Mouse (Mus musculus) gonadal fat pad, adult 2 months (tissue): ENCODE measurements around the gene Ncapd3. TPM values are rescaled to one million over a fixed set of nuclear protein-coding genes. Genes with fewer than 3 reads are reported as not detected.

ENCODE experiments used
- DNase-seq: peaks from one replicate; pipeline ENCODE4 v3.0.0-alpha.2; 2012; ENCODE audit warnings: low read depth
- polyA plus RNA-seq: library from polyadenylated mRNA; depleted of rRNA; stranded (reverse); fragments of >200 nt; gene quantifications from 2 replicates; pipeline ENCODE4 v1.2.3, GENCODE M21; 2012; rRNA removed

Ncapd3 gene
- polyA plus RNA-seq, result 15.2 and 16.6 TPM in 2 replicates

GRCm38 (mm10) chr9:27029828-27030762 is at the start of gene Ncapd3, which contains the start of gene Vps26b:
TSS of gene Ncapd3 (plus strand) at chr9:27030175.
TSS of gene Vps26b (minus strand) at chr9:27030065.
- peak; percentile 75 for DNase-seq

DNA sequence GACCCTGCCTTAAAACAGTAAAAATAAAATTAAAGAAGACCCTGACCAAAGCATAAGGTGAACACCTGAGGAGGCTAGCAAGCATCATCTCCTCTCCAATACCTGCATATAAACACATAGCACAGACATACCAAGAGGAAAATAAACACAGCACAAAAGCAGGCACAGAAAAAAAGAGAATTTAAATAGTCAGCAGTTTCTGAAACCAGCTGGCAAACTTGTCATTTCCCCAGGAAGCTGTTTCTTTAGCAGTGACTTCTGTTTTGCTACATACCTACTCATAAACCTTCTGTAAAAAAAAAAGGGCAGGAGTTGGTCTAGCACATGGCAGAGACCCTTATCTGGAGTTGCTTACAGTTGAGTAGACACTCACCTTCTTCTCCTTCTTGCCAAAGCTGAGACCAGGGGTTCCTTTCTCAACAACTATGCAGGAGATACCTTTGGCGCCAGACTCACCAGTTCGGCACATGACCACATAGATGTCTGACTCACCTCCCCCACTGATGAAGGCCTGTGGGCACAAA is 44.8 kb upstream of the Ncapd3 start:
- DNase-seq, result no peak

- DNase-seq, result no peak
Measured at GRCm38 (mm10) chr9:26985668-26986277, 44.2 kb upstream of the Ncapd3 start.

DNA sequence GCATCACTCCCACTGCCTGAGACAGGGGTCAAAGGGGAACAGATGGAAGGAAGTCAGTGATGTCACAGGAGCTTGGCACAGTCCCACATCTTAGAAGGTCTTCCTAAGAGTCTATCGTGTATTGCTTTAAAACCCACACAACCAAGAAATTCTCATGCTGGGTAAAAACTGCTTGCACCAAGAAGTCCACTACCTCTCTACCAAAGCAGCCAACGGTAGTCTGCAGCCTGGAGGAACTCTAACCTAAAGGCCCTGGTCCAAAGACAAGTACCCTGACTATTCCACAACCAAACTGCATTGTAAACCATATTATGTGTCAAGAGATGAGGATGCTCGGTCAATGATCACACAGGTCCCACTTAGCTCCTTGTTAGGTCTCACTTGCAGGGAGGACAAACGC is 39.8 kb upstream of the Ncapd3 start:
- DNase-seq, result no peak

- no peak for DNase-seq
Measured at GRCm38 (mm10) chr9:26993118-26993517, 36.9 kb upstream of the Ncapd3 start.

DNA sequence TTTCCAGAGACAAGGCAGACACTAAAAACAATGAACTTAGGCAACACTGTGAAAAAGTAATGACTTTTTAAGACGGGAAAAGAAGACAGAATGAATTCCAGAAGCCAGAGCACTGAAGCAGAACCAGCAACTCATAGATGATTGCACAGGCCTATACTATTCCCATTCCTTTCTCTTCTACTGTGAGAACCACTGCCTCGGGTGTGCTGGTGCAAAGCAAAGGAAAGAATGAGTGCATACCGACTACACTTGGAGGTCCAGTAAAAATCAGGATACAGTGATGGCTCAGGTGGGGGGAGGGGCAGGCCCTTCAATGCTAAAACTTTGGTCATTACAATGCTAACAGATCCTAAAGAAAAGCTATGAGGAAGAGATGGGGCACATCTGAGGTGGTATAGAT is 36.1 kb upstream of the Ncapd3 start:
- no peak for DNase-seq

GRCm38 (mm10) chr9:26997062-26997461 is 32.9 kb upstream of the Ncapd3 start:
- DNase-seq, result no peak

GRCm38 (mm10) chr9:26997501-26997900 is 32.5 kb upstream of the Ncapd3 start:
- DNase-seq, result no peak

GRCm38 (mm10) chr9:26998669-26999460 is 31.1 kb upstream of the Ncapd3 start:
- DNase-seq, result no peak

GRCm38 (mm10) chr9:26999461-27000395 is 30.2 kb upstream of the Ncapd3 start, which contains the start of the genes Acad8 and Thyn1:
TSS of gene Acad8 (minus strand) at chr9:26999566.
TSS of gene Thyn1 (plus strand) at chr9:26999710.
- DNase-seq, result no peak

DNA sequence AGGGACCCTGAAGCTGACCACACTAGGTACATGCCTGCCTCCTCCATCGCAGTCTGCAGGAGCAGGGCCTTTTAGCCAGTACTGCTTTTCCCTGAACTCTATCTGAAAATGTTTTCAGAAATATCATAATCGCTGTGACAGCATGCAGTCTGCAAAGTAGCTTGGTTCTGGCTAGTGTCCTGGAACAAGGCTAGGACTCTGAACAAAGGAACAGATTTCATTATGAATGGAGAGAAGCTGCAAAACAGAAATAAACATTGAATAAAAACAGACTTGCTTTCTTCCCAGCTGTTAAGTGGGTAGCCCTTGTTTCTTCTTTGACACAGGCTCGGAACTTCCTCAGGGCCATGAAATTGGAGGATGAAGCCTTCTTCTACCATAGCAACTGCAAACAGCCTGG is 24.7 kb upstream of the Ncapd3 start:
- no peak for DNase-seq

DNA sequence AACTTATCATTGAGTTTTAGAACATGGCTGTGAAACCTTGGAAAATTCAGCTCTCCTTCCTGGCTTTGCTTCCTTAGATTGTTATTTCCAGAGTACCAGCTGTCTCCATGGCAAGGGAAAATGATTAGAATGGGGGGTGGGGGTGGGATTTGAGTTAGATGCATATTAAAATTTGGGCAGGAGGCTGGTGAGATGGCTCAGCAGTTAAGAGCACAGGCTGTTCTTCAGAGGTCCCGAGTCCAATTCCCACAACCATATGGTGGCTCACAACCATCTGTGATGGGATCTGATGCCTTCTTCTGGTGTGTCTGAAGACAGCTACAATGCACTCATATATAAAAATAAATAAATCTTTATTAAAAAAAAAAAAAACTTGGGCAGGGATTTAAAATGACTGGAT is 24.0 kb upstream of the Ncapd3 start:
- DNase-seq, result no peak

DNA sequence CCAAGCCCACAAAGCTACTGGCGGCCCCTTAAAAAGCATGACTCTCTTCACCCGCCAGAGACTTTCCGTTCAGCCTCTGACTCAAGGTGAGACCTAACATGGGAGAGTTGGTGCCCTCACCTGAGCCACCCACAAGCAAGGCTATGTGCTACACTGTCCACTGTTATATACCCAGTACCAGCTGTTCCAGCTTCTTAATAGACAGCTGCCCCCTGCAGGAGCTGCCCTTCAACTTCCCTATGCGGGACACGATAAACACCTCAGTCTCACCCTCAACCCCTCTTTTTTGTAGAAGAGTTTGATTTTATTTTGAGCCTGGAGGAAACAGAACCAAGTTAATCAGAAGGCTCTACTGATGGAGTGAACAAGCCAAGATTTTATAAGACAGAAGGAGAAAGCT is 23.1 kb upstream of the Ncapd3 start:
- no peak for DNase-seq

- DNase-seq, result no peak
Measured at GRCm38 (mm10) chr9:27009231-27009630, 20.7 kb upstream of the Ncapd3 start.

- no peak for DNase-seq
Measured at GRCm38 (mm10) chr9:27011572-27011971, 18.4 kb upstream of the Ncapd3 start.

DNA sequence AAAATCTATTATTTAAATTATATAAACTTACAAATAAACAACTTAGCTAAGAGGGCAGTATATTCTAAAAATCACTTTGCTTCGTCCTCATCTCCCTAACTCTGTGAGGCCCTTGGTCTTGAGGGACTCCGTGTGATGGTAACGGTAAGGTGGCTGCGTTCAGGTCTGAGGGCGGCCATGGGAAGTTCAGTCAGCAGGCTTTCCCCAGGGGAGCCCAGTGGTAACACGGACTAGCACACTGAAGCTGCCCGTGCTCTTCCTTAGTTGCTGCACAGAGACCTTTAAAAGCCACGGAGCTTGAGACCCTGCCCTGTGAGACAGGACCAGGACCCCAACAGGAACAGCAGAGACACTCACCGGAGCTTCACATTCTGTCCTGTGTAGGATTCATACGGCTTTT is 11.0 kb upstream of the Ncapd3 start:
- DNase-seq, result no peak

GRCm38 (mm10) chr9:27023681-27024080 is 6.3 kb upstream of the Ncapd3 start:
- no peak for DNase-seq

DNA sequence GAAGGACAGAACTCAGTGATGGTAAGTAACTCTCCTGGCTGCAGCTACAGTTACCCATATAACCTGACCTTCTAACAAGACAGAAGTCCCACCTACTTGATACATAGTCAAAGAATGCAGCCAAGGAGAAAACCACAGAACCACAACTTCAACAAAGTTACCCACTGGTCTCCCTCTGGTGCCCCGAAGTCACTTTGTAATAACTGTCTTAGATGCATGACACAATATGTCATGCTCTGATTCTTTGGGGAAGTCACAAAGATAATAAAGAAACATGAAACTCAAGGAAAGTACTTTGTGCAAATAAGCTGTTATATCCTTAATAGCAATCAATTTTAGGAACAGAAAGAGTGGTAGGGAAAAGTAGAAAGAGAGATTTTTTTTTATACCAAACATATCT is 3.3 kb upstream of the Ncapd3 start:
- DNase-seq, result no peak

DNA sequence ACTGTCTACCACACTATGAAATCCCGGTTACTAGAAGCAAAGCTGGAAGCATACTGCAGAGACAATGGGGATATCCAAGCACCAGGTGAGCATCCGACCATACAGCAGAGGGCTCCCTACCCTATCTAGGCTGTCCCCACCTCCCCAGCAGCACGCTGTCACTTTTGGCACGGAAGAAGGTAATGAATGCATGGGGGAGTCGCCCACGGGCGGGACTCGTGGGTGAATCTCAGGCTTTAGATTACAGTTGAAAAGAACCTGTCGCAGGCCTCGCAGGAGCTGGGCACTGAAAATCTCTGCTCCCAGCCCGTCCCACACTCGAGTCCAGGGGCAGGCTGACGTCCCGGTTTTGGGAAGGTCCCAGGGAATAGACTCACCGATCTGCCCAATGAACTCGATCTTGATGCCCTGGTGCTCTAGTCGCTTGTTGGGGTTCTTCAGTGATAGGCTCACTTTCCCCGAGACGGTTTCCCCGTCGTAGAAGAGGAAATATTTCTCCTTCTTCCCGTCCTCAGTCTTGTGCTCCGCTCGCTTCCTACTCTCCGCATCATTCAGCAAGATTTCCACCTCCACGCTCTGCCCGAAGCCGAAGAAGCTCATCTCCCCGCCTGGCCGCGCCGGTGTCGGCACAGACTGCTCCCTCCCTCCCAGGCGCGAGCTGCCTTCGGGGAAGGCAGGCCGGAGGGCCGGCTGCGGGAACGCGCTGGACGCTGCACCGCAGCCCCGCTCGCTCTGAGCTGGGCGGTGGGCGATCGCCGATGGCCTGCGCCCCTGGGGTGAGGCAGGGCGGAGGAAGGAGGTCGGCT is 750 bp upstream of the Ncapd3 start:
- DNase-seq, result no peak

DNA sequence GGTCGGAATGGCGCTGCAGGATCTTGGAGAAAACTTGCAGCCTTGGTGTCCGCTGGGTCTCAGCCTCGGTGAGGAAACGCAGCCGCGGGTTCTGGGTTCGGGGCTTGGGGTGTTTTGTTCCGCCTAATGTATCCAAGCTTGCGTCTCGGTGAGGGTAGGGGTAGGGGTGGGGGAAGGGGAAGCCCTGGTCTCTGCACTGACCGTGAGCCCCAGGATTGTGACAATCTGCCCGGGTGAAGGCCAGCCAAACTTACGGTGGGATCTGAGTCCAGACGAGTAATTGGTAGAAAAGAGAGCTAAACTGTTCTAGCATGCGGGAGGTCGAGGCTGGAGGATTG is 757 bp downstream of the Ncapd3 start:
- no peak for DNase-seq
